Mouse (Mus musculus) forebrain, embryonic 14.5 days (tissue): ENCODE data around the gene Eml3. TPM values are rescaled to one million over a fixed set of nuclear protein-coding genes. Genes with fewer than 3 reads are reported as not detected.
A peak's percentile ranks its signal among the peaks of the same experiment; 100 is the strongest.

Source experiments
- ATAC-seq: fragments of 200-750 bp; cut with Nextera tagmentation; 2 replicates; pipeline ENCODE4 v1.8.0; 2017; ENCODE audit warnings: mild to moderate bottlenecking, moderate library complexity
- DNase-seq: peaks from one replicate; pipeline ENCODE4 v3.0.0-alpha.2; 2015; ENCODE audit warnings: low spot score
- H3K27ac ChIP-seq: fragments of 300-500 bp; sonication (generic); 2 replicates; pipeline ENCODE4 v1.5.1; 2014; ENCODE audit warnings: low read depth, mild to moderate bottlenecking, control low read depth, low read length, moderate library complexity
- H3K27me3 ChIP-seq: fragments of 300-500 bp; sonication (generic); replicated peaks from 2 replicates; pipeline ENCODE4 v1.6.1; 2014; ENCODE audit warnings: low read length, control low read depth, mixed read lengths; ENCODE audit not compliant: control insufficient read depth, insufficient read depth
- H3K36me3 ChIP-seq: fragments of 300-500 bp; sonication (generic); 2 replicates; pipeline ENCODE4 v1.6.1; 2014; ENCODE audit warnings: low read length, control low read depth; ENCODE audit not compliant: control insufficient read depth, insufficient read depth
- H3K4me1 ChIP-seq: fragments of 300-500 bp; sonication (generic); 2 replicates; pipeline ENCODE4 v1.6.1; 2014; ENCODE audit warnings: antibody characterized with exemption, low read length, control low read depth; ENCODE audit not compliant: control insufficient read depth, insufficient read depth
- H3K4me2 ChIP-seq: fragments of 300-500 bp; sonication (generic); 2 replicates; pipeline ENCODE4 v1.6.1; 2014; ENCODE audit warnings: mild to moderate bottlenecking, control low read depth, low read length
- H3K4me3 ChIP-seq: fragments of 300-500 bp; sonication (generic); 2 replicates; pipeline ENCODE4 v1.5.1; 2014; ENCODE audit warnings: low read depth, low read length, control low read depth
- H3K9ac ChIP-seq: fragments of 300-500 bp; sonication (generic); 2 replicates; pipeline ENCODE4 v1.6.1; 2014; ENCODE audit warnings: mild to moderate bottlenecking, low read length, control low read depth, moderate library complexity
- H3K9me3 ChIP-seq: fragments of 300-500 bp; sonication (generic); replicated peaks from 2 replicates; pipeline ENCODE4 v1.6.1; 2016; ENCODE audit warnings: low read length, control low read depth, mixed read lengths; ENCODE audit not compliant: control insufficient read depth
- WGBS: fragments of 180-500 bp; shearing (Covaris S2); extraction: QIAGEN DNeasy Blood & Tissue Kit; methylation state at CpG from one replicate; pipeline ENCODE4 v1.1.7; 2014; 5-methylcytosine and 5-hydroxymethylcytosine counted together
- polyA plus RNA-seq: library from polyadenylated mRNA; unstranded; fragments of >200 nt; fragmentation: Nextera tagmentation; extraction: Ambion mirVana; gene quantifications from 2 replicates; pipeline ENCODE4 v1.2.1, GENCODE M21; 2014

The Eml3 gene
- polyA plus RNA-seq, 1 experiment from 2014 or later, result 4.1 TPM

DNA sequence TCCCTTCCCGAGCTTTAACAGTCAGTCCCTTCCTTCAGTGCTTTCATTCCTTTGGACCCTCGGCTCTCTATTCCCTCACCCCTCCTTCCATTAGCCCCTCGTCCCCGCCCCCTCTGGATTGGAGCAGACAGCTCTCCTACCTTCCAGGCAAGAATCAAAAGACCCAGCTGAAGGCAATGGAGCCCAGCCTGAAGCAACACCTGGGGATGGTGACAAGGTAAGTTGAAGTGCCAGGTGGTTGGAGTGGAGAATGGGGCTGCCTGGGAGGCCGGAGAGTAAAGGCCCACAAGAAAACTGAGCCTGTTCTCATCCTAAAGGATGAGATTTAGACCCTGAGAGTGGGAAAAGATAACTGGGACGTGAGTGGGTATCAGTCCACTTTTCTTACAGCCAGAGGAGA lies 20.8 kb upstream of the Eml3 start:
- Histone ChIP-seq H3K9me3 (no peaks in the 10 kb centered on the region), H3K4me1 (no peaks in the 10 kb centered on the region), H3K4me2 (no peak overlapping the region), H3K36me3 (peaks cover 96% of the 10 kb centered on the region), H3K9ac (no peak overlapping the region), H3K27ac (no peak overlapping the region), H3K27me3 (no peaks in the 10 kb centered on the region), H3K4me3 (no peak overlapping the region)
- 94% methylated on average over 6 of the region's 6 CpGs for WGBS
- ATAC-seq, result no peak
- DNase-seq, result no peak

DNA sequence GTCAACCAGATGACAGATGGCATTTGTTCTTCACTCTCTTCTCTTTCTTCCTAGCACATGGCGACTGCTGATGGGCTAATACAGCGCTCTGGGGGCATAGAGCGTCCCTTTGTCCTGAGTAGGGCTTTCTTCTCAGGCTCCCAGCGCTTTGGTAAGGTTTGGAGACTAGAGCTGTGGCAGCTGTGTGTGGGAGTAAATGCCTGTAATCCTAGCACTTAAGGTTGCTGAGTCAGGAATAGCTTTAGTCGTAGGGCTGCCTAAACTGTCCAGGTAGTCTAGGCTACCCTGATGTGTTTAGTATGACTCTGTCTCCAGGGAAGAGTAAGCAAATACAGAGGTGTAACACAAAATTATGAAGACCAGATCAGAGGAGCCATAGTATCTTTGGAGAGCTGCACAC lies 17.5 kb upstream of the Eml3 start:
- DNase-seq (no peak), ATAC-seq (no peak)
- Histone ChIP-seq H3K27me3 (no peaks in the 10 kb centered on the region), H3K4me3 (no peak overlapping the region), H3K9ac (no peak overlapping the region), H3K27ac (no peak overlapping the region), H3K9me3 (no peaks in the 10 kb centered on the region), H3K4me1 (no peaks in the 10 kb centered on the region), H3K4me2 (no peak overlapping the region), H3K36me3 (peaks cover 100% of the 10 kb centered on the region)
- 94% methylated on average over 5 of the region's 5 CpGs for WGBS

DNA sequence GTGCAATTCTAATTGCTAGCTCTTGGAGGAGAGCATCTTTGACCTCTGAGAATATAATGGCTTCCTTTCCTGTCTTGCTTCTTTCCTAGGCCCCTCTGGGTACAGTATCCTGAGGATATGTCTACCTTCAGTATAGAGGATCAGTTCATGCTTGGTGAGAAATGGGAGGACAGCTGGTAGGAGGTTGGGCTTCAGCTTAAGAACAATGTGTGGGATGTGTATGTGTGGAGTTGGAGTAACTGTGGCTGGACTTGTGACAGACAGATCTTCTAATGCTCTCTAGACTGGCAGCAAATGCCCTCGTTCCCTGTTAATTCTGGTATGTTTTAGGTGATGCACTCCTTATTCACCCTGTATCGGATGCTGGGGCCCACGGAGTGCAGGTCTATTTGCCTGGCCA lies 15.1 kb upstream of the Eml3 start:
- no peak overlapping the region for H3K27ac ChIP-seq
- 99% methylated on average over 3 of the region's 3 CpGs for WGBS

GRCm38 (mm10) chr19:8919000-8919399 lies 10.4 kb upstream of the Eml3 start:
- Histone ChIP-seq H3K4me3 (no peak overlapping the region), H3K4me2 (no peak overlapping the region), H3K36me3 (peaks cover 42% of the 10 kb centered on the region), H3K9me3 (no peaks in the 10 kb centered on the region), H3K27me3 (no peaks in the 10 kb centered on the region), H3K4me1 (peaks cover 9% of the 10 kb centered on the region; the same call in 1 of the 2 replicates), H3K27ac (no peak overlapping the region), H3K9ac (no peak overlapping the region)
- ATAC-seq (no peak), DNase-seq (no peak)
- WGBS, result 94% methylated on average over 3 of the region's 3 CpGs

More for the DNA sequence above, 15.1 kb upstream of the Eml3 start:
- Histone ChIP-seq H3K9me3 (no peaks in the 10 kb centered on the region), H3K36me3 (peaks cover 78% of the 10 kb centered on the region), H3K27me3 (no peaks in the 10 kb centered on the region), H3K4me1 (no peaks in the 10 kb centered on the region), H3K4me3 (no peak overlapping the region), H3K4me2 (no peak overlapping the region), H3K9ac (no peak overlapping the region)
- ATAC-seq (no peak), DNase-seq (no peak)

GRCm38 (mm10) chr19:8919684-8920072 lies 9.7 kb upstream of the Eml3 start:
- no peak for DNase-seq
- 76% methylated on average over 6 of the region's 6 CpGs for WGBS
- H3K27me3 ChIP-seq, result no peaks in the 10 kb centered on the region
- peak overlapping the region; percentile 69 for H3K4me2 ChIP-seq
- no peaks in the 10 kb centered on the region for H3K9me3 ChIP-seq
- peaks cover 35% of the 10 kb centered on the region for H3K36me3 ChIP-seq
- no peak for ATAC-seq
- H3K4me1 ChIP-seq, result peaks cover 9% of the 10 kb centered on the region; the same call in 1 of the 2 replicates
- H3K9ac ChIP-seq, result peak overlapping the region; percentile 88; the same call in 1 of the 2 replicates
- peak overlapping the region; percentile 84 for H3K4me3 ChIP-seq
- H3K27ac ChIP-seq, result 0 out of 2 replicates have a peak overlapping the region, but pooled peaks have one; percentile 77

- Histone ChIP-seq H3K36me3 (peaks cover 31% of the 10 kb centered on the region), H3K4me2 (peak within 1 kb of the TSS; percentile 69), H3K4me1 (peaks cover 9% of the 10 kb centered on the region; the same call in 1 of the 2 replicates), H3K9me3 (no peaks in the 10 kb centered on the region), H3K27me3 (no peaks in the 10 kb centered on the region), H3K27ac (peak within 1 kb of the TSS; percentile 77), H3K9ac (peak within 1 kb of the TSS; percentile 88), H3K4me3 (peak within 1 kb of the TSS; percentile 84)
- ATAC-seq (peak; percentile 98), DNase-seq (peak; percentile 93)
- WGBS, result 2% methylated on average over 46 of the region's 50 CpGs
Observed at GRCm38 (mm10) chr19:8920073-8920736, 9.1 kb upstream of the Eml3 start, which contains the start of gene B3gat3. Gene B3gat3, plus strand, starts transcription at chr19:8920374.

- Histone ChIP-seq H3K27ac (peak overlapping the region; percentile 77), H3K9me3 (no peaks in the 10 kb centered on the region), H3K4me2 (peak overlapping the region; percentile 69), H3K27me3 (no peaks in the 10 kb centered on the region), H3K4me1 (peaks cover 9% of the 10 kb centered on the region; the same call in 1 of the 2 replicates), H3K36me3 (peaks cover 31% of the 10 kb centered on the region), H3K4me3 (peak overlapping the region; percentile 84), H3K9ac (peak overlapping the region; percentile 88)
- ATAC-seq (no peak; the same call in 1 of the 2 replicates), DNase-seq (peak; percentile 66)
- 1% methylated on average over 6 of the region's 6 CpGs for WGBS
Observed at GRCm38 (mm10) chr19:8920836-8921291, 8.5 kb upstream of the Eml3 start.

GRCm38 (mm10) chr19:8921741-8922140 lies 7.6 kb upstream of the Eml3 start:
- Histone ChIP-seq H3K9ac (no peak overlapping the region; the same call in 1 of the 2 replicates), H3K4me3 (no peak overlapping the region)
- no peak for ATAC-seq

GRCm38 (mm10) chr19:8926766-8927165 lies 2.6 kb upstream of the Eml3 start:
- DNase-seq (no peak), ATAC-seq (no peak)
- Histone ChIP-seq H3K9me3 (no peaks in the 10 kb centered on the region), H3K4me3 (no peak overlapping the region), H3K36me3 (peaks cover 40% of the 10 kb centered on the region), H3K27me3 (no peaks in the 10 kb centered on the region), H3K4me2 (no peak overlapping the region), H3K4me1 (peaks cover 1% of the 10 kb centered on the region; the same call in 1 of the 2 replicates), H3K9ac (no peak overlapping the region), H3K27ac (no peak overlapping the region)
- 94% methylated on average over 2 of the region's 2 CpGs for WGBS

More at GRCm38 (mm10) chr19:8921741-8922140, 7.6 kb upstream of the Eml3 start:
- Histone ChIP-seq H3K36me3 (peaks cover 31% of the 10 kb centered on the region), H3K9me3 (no peaks in the 10 kb centered on the region), H3K4me1 (peaks cover 9% of the 10 kb centered on the region; the same call in 1 of the 2 replicates), H3K27ac (no peak overlapping the region), H3K27me3 (no peaks in the 10 kb centered on the region), H3K4me2 (peak overlapping the region; percentile 69; the same call in 1 of the 2 replicates)
- no peak for DNase-seq
- 81% methylated on average over 9 of the region's 9 CpGs for WGBS
